Mouse (Mus musculus): ENCODE data around the gene Mrps33. TPM values are rescaled to one million over a fixed set of nuclear protein-coding genes. Genes with fewer than 3 reads are reported as not detected.
A peak's percentile ranks its signal among the peaks of the same experiment; 100 is the strongest.

Gene Mrps33
- polyA plus RNA-seq, 1 experiment = 20.6 TPM

GRCm38 (mm10) chr6:39781766-39782530 is 28.8 kb downstream of the Mrps33 start:
- peak overlapping the region; percentile 38; the same call in 1 of the 2 replicates for H3K27ac ChIP-seq (ENCODE audit: insufficient read depth, low read length)
- 69% methylated on average over 17 of the region's 17 CpGs for WGBS
- H3K27me3 ChIP-seq (ENCODE audit: control insufficient read depth, insufficient read depth, low read length) = no peaks in the 10 kb centered on the region
- no peak for TF ChIP-seq POLR2A (IDR thresholded peaks at IDR 0.05; ENCODE audit: low read depth, low read length)
- no peak for TF ChIP-seq CTCF (IDR thresholded peaks at IDR 0.05; ENCODE audit: extremely low read depth, insufficient read depth, insufficient read length, insufficient replicate concordance)
- no peaks in the 10 kb centered on the region for H3K36me3 ChIP-seq (ENCODE audit: control insufficient read depth, insufficient read depth, low read length)
- DNase-seq (ENCODE audit: low read depth in 1 of 2, low spot score in 2 of 2) = no peak
- H3K4me3 ChIP-seq (ENCODE audit: extremely low read depth, insufficient read depth, insufficient read length) = 0 out of 2 replicates have a peak overlapping the region, but pooled peaks have one; percentile 9
- H3K4me1 ChIP-seq (ENCODE audit: control insufficient read depth, insufficient read depth, insufficient read length) = no peaks in the 10 kb centered on the region; the same call in 1 of the 2 replicates

- H3K27ac ChIP-seq (ENCODE audit: insufficient read depth, low read length) = peak overlapping the region; percentile 47
- no peak for DNase-seq (ENCODE audit: low read depth in 1 of 2, low spot score in 2 of 2)
- 10% methylated on average over 18 of the region's 18 CpGs for WGBS
These were observed 29.7 kb downstream of the Mrps33 start for GRCm38 (mm10) chr6:39780857-39781666.

GRCm38 (mm10) chr6:39778506-39778905 is 32.3 kb downstream of the Mrps33 start:
- 76% methylated on average over 1 of the region's 1 CpGs for WGBS
- TF ChIP-seq POLR2A (IDR thresholded peaks at IDR 0.05; ENCODE audit: low read depth, low read length) (no peak), CTCF (IDR thresholded peaks at IDR 0.05; ENCODE audit: extremely low read depth, insufficient read depth, insufficient read length, insufficient replicate concordance) (no peak)
- no peak for DNase-seq (ENCODE audit: low read depth in 1 of 2, low spot score in 2 of 2)
- Histone ChIP-seq H3K27me3 (ENCODE audit: control insufficient read depth, insufficient read depth, low read length) (no peaks in the 10 kb centered on the region), H3K4me3 (ENCODE audit: extremely low read depth, insufficient read depth, insufficient read length) (no peak overlapping the region), H3K4me1 (ENCODE audit: control insufficient read depth, insufficient read depth, insufficient read length) (no peaks in the 10 kb centered on the region; the same call in 1 of the 2 replicates), H3K27ac (ENCODE audit: insufficient read depth, low read length) (no peak overlapping the region), H3K36me3 (ENCODE audit: control insufficient read depth, insufficient read depth, low read length) (no peaks in the 10 kb centered on the region)

More at GRCm38 (mm10) chr6:39780857-39781666, 29.7 kb downstream of the Mrps33 start:
- no peak for TF ChIP-seq CTCF (IDR thresholded peaks at IDR 0.05; ENCODE audit: extremely low read depth, insufficient read depth, insufficient read length, insufficient replicate concordance)
- no peak for TF ChIP-seq POLR2A (IDR thresholded peaks at IDR 0.05; ENCODE audit: low read depth, low read length)
- H3K4me1 ChIP-seq (ENCODE audit: control insufficient read depth, insufficient read depth, insufficient read length) = no peaks in the 10 kb centered on the region; the same call in 1 of the 2 replicates
- peak overlapping the region; percentile 31 for H3K4me3 ChIP-seq (ENCODE audit: extremely low read depth, insufficient read depth, insufficient read length)
- no peaks in the 10 kb centered on the region for H3K27me3 ChIP-seq (ENCODE audit: control insufficient read depth, insufficient read depth, low read length)
- no peaks in the 10 kb centered on the region for H3K36me3 ChIP-seq (ENCODE audit: control insufficient read depth, insufficient read depth, low read length)

- no peak overlapping the region for H3K4me3 ChIP-seq (ENCODE audit: extremely low read depth, insufficient read depth, insufficient read length)
- 87% methylated on average over 6 of the region's 6 CpGs for WGBS
- no peak for DNase-seq (ENCODE audit: low read depth in 1 of 2, low spot score in 2 of 2)
These were observed 34.5 kb downstream of the Mrps33 start for GRCm38 (mm10) chr6:39776275-39776674.

GRCm38 (mm10) chr6:39775029-39775428 is 35.8 kb downstream of the Mrps33 start:
- Histone ChIP-seq H3K4me1 (ENCODE audit: control insufficient read depth, insufficient read depth, insufficient read length) (no peaks in the 10 kb centered on the region), H3K36me3 (ENCODE audit: control insufficient read depth, insufficient read depth, low read length) (no peaks in the 10 kb centered on the region), H3K27me3 (ENCODE audit: control insufficient read depth, insufficient read depth, low read length) (no peaks in the 10 kb centered on the region), H3K27ac (ENCODE audit: insufficient read depth, low read length) (no peak overlapping the region), H3K4me3 (ENCODE audit: extremely low read depth, insufficient read depth, insufficient read length) (no peak overlapping the region)
- TF ChIP-seq CTCF (IDR thresholded peaks at IDR 0.05; ENCODE audit: extremely low read depth, insufficient read depth, insufficient read length, insufficient replicate concordance) (no peak), POLR2A (IDR thresholded peaks at IDR 0.05; ENCODE audit: low read depth, low read length) (no peak)
- no peak for DNase-seq (ENCODE audit: low read depth in 1 of 2, low spot score in 2 of 2)
- WGBS = 93% methylated on average over 9 of the region's 9 CpGs

More at GRCm38 (mm10) chr6:39776275-39776674, 34.5 kb downstream of the Mrps33 start:
- no peaks in the 10 kb centered on the region for H3K36me3 ChIP-seq (ENCODE audit: control insufficient read depth, insufficient read depth, low read length)
- H3K27ac ChIP-seq (ENCODE audit: insufficient read depth, low read length) = no peak overlapping the region
- H3K27me3 ChIP-seq (ENCODE audit: control insufficient read depth, insufficient read depth, low read length) = no peaks in the 10 kb centered on the region
- TF ChIP-seq POLR2A (IDR thresholded peaks at IDR 0.05; ENCODE audit: low read depth, low read length) (no peak), CTCF (IDR thresholded peaks at IDR 0.05; ENCODE audit: extremely low read depth, insufficient read depth, insufficient read length, insufficient replicate concordance) (no peak)
- H3K4me1 ChIP-seq (ENCODE audit: control insufficient read depth, insufficient read depth, insufficient read length) = no peaks in the 10 kb centered on the region

- no peaks in the 10 kb centered on the region for H3K36me3 ChIP-seq (ENCODE audit: control insufficient read depth, insufficient read depth, low read length)
- WGBS = 91% methylated on average over 2 of the region's 2 CpGs
These were observed 53.6 kb downstream of the Mrps33 start for GRCm38 (mm10) chr6:39757229-39757628.

More at GRCm38 (mm10) chr6:39757229-39757628, 53.6 kb downstream of the Mrps33 start:
- Histone ChIP-seq H3K27me3 (ENCODE audit: control insufficient read depth, insufficient read depth, low read length) (no peaks in the 10 kb centered on the region), H3K4me3 (ENCODE audit: extremely low read depth, insufficient read depth, insufficient read length) (no peak overlapping the region), H3K27ac (ENCODE audit: insufficient read depth, low read length) (no peak overlapping the region), H3K4me1 (ENCODE audit: control insufficient read depth, insufficient read depth, insufficient read length) (no peaks in the 10 kb centered on the region)
- DNase-seq (ENCODE audit: low read depth in 1 of 2, low spot score in 2 of 2) = no peak
- TF ChIP-seq POLR2A (IDR thresholded peaks at IDR 0.05; ENCODE audit: low read depth, low read length) = no peak
- TF ChIP-seq CTCF (IDR thresholded peaks at IDR 0.05; ENCODE audit: extremely low read depth, insufficient read depth, insufficient read length, insufficient replicate concordance) = no peak

Other genes starting within 250 kb of the Mrps33 start
- gene Adck2, start 237.1 kb downstream of the Mrps33 start, polyA plus RNA-seq (2012; rRNA removed) = 8.6 and 14.1 TPM in 2 replicates
- 0.79 TPM in 1 of 2 replicates, not detected in the other for gene Gm42420, start 225.2 kb downstream of the Mrps33 start, polyA plus RNA-seq (2012; rRNA removed)
- 71.2 and 124 TPM in 2 replicates for gene Ndufb2, start 218.4 kb downstream of the Mrps33 start, polyA plus RNA-seq (2012; rRNA removed)
- gene Braf, start 85.5 kb downstream of the Mrps33 start, polyA plus RNA-seq (2012; rRNA removed) = 4.5 and 6.4 TPM in 2 replicates
- gene Tmem178b, start 62.3 kb upstream of the Mrps33 start, polyA plus RNA-seq (2012; rRNA removed) = 0.11 and 0.12 TPM in 2 replicates

Measured in spleen, adult 2 months (tissue).